Mouse (Mus musculus) spleen, adult 2 months (tissue): Measurements from ENCODE around the gene Kcna10. TPM values are rescaled to one million over a fixed set of nuclear protein-coding genes. Genes with fewer than 3 reads are reported as not detected.

Experiments used
- DNase-seq, 2 experiments: peaks; one replicate each; pipeline versions ENCODE4 v3.0.0 to v3.0.0-alpha.2; 2012 to 2021; ENCODE audit warnings: low spot score in 2 of 2, low read depth in 1 of 2
- H3K27ac ChIP-seq: fragments of 200-500 bp; 2 replicates; pipeline ENCODE4 v1.5.1; 2012; ENCODE audit warnings: low read length, inconsistent platforms; ENCODE audit not compliant: insufficient read depth
- H3K27me3 ChIP-seq: fragments of 200-500 bp; 2 replicates; pipeline ENCODE4 v1.6.1; 2012; ENCODE audit warnings: mild to moderate bottlenecking, moderate library complexity, low read length, inconsistent platforms; ENCODE audit not compliant: control insufficient read depth, insufficient read depth
- H3K36me3 ChIP-seq: fragments of 200-500 bp; 2 replicates; pipeline ENCODE4 v1.6.1; 2012; ENCODE audit warnings: mild to moderate bottlenecking, low read length, inconsistent platforms; ENCODE audit not compliant: control insufficient read depth, insufficient read depth
- H3K4me1 ChIP-seq: fragments of 200-500 bp; 2 replicates; pipeline ENCODE4 v1.6.1; 2011; ENCODE audit warnings: inconsistent platforms; ENCODE audit not compliant: control insufficient read depth, insufficient read depth, insufficient read length
- H3K4me3 ChIP-seq: fragments of 200-500 bp; 2 replicates; pipeline ENCODE4 v1.5.1; 2011; ENCODE audit warnings: mild to moderate bottlenecking, inconsistent platforms; ENCODE audit not compliant: insufficient read depth, insufficient read length; ENCODE audit errors: extremely low read depth
- CTCF ChIP-seq: fragments of 200-500 bp; IDR thresholded peaks from 2 replicates; pipeline ENCODE4 v1.5.1; 2011; ENCODE audit warnings: mild to moderate bottlenecking, inconsistent platforms; ENCODE audit not compliant: insufficient read depth, insufficient read length, insufficient replicate concordance; ENCODE audit errors: extremely low read depth
- POLR2A ChIP-seq: fragments of 200-500 bp; IDR thresholded peaks from 2 replicates; pipeline ENCODE4 v1.6.1; 2011; ENCODE audit warnings: low read depth, low read length, inconsistent platforms
- WGBS: fragments of 180-500 bp; shearing (Covaris S2); methylation state at CpG from one replicate; pipeline ENCODE4 v1.1.7; 2018; 5-methylcytosine and 5-hydroxymethylcytosine counted together
- polyA plus RNA-seq: library from polyadenylated mRNA; depleted of rRNA; stranded (reverse); fragments of >200 nt; gene quantifications from 2 replicates; pipeline ENCODE4 v1.2.3, GENCODE M21; 2012

The Kcna10 gene
- polyA plus RNA-seq, 1 experiment: not detected

- Histone ChIP-seq H3K4me3 (no peak overlapping the region), H3K27ac (no peak overlapping the region), H3K4me1 (no peaks in the 10 kb centered on the region; the same call in 1 of the 2 replicates), H3K36me3 (no peaks in the 10 kb centered on the region), H3K27me3 (no peaks in the 10 kb centered on the region)
- 58% methylated on average over 6 of the region's 6 CpGs for WGBS
- TF ChIP-seq POLR2A (no peak), CTCF (peak; percentile 55; the same call in 1 of the 2 replicates)
- DNase-seq: no peak
These were observed 5.5 kb downstream of the Kcna10 start for GRCm38 (mm10) chr3:107188226-107188899.

GRCm38 (mm10) chr3:107201310-107202180 is 18.7 kb downstream of the Kcna10 start:
- Histone ChIP-seq H3K27ac (no peak overlapping the region), H3K4me1 (no peaks in the 10 kb centered on the region), H3K36me3 (no peaks in the 10 kb centered on the region), H3K27me3 (no peaks in the 10 kb centered on the region), H3K4me3 (no peak overlapping the region)
- TF ChIP-seq CTCF (no peak), POLR2A (no peak)
- WGBS: 80% methylated on average over 9 of the region's 9 CpGs
- DNase-seq: no peak

- DNase-seq: no peak
- Histone ChIP-seq H3K4me3 (no peak overlapping the region), H3K36me3 (no peaks in the 10 kb centered on the region), H3K4me1 (no peaks in the 10 kb centered on the region), H3K27ac (no peak overlapping the region), H3K27me3 (no peaks in the 10 kb centered on the region)
- WGBS: 78% methylated on average over 3 of the region's 3 CpGs
- TF ChIP-seq CTCF (no peak), POLR2A (no peak)
These were observed 21.6 kb downstream of the Kcna10 start for GRCm38 (mm10) chr3:107204413-107204812.

- H3K4me3 ChIP-seq: no peak overlapping the region
- no peaks in the 10 kb centered on the region for H3K36me3 ChIP-seq
- no peak for TF ChIP-seq POLR2A
- TF ChIP-seq CTCF: no peak
- no peak for DNase-seq
- H3K27ac ChIP-seq: no peak overlapping the region
- H3K4me1 ChIP-seq: no peaks in the 10 kb centered on the region
- no peaks in the 10 kb centered on the region for H3K27me3 ChIP-seq
These were observed 22.3 kb downstream of the Kcna10 start for GRCm38 (mm10) chr3:107205170-107205569.

- Histone ChIP-seq H3K36me3 (no peaks in the 10 kb centered on the region), H3K27ac (no peak overlapping the region), H3K4me3 (no peak overlapping the region), H3K27me3 (no peaks in the 10 kb centered on the region), H3K4me1 (no peaks in the 10 kb centered on the region)
- peak; percentile 34 to 51 for DNase-seq
- 9% methylated on average over 4 of the region's 4 CpGs for WGBS
- TF ChIP-seq CTCF (peak; percentile 82; the same call in 1 of the 2 replicates), POLR2A (no peak)
These were observed 23.1 kb downstream of the Kcna10 start for GRCm38 (mm10) chr3:107205994-107206393.

- Histone ChIP-seq H3K4me1 (no peaks in the 10 kb centered on the region), H3K4me3 (no peak overlapping the region), H3K36me3 (no peaks in the 10 kb centered on the region), H3K27me3 (no peaks in the 10 kb centered on the region), H3K27ac (no peak overlapping the region)
- DNase-seq: no peak
- TF ChIP-seq CTCF: no peak
- no peak for TF ChIP-seq POLR2A
- WGBS: 57% methylated on average over 4 of the region's 4 CpGs
These were observed 23.8 kb downstream of the Kcna10 start for GRCm38 (mm10) chr3:107206490-107207150.
